Mouse (Mus musculus): ENCODE data around the gene Esr1.

- no peak for TF ChIP-seq CTCF (IDR thresholded peaks at IDR 0.05; ENCODE audit: control insufficient read depth, insufficient read depth, insufficient replicate concordance, low read depth, low read length)
- no peak for TF ChIP-seq POLR2A (IDR thresholded peaks at IDR 0.05; ENCODE audit: control insufficient read depth, low read depth, low read length)
Measured at GRCm38 (mm10) chr10:4910451-4910850, 299.1 kb downstream of the Esr1 start.
